Mouse (Mus musculus) retina, embryonic 14.5 days (tissue): ENCODE measurements at regions not wholly inside any gene's neighbourhood (a gene's known extent, or its start where the extent isn't known, plus 50 kb on each side); places are given as distances from the start of the nearest gene placed in this dataset.
A peak's percentile ranks its signal among the peaks of the same experiment; 100 is the strongest.

Experiments used
- DNase-seq: peaks from one replicate; pipeline ENCODE4 v3.0.0-alpha.2; 2015; ENCODE audit warnings: low spot score

DNA sequence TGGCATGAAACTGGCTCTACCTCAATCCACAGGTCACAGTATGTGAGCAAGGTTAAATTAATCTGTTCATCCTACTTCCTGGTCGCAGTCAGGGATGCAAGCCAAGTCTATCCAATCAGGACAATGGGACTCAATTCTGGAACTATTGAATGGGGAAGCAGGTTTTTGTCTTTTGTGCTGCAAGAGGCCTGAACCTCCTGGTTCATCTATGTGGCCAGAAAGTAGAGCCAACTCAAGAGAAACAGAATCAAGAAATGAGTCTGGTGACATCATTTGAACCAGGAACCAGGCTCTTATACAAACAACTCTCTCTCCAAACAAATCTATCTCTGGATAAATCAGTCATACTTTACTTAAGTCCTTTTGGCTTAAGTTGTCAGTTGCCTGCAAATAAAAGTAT, 294.7 kb upstream of the Usp25 start:
- DNase-seq: no peak

DNA sequence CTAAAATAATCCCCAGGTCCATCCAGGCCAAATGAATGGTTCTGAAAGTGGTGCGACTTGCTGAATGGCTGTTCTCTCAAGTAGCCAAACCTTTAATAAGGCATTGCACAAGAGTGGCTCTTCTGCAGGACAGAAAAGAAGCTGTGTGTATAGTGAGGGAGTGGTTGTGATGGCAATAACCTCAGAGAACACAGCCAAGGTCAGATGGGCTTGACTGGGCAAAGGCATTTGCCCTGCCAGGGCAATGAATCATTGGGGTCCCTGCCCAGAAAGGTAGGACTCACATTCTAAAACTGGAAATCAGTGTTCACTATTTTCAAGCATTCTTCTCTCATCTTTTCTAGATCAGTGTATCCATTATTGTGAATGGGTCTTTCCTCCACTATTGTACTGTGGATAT, 295.4 kb upstream of the Usp25 start:
- DNase-seq: no peak

DNA sequence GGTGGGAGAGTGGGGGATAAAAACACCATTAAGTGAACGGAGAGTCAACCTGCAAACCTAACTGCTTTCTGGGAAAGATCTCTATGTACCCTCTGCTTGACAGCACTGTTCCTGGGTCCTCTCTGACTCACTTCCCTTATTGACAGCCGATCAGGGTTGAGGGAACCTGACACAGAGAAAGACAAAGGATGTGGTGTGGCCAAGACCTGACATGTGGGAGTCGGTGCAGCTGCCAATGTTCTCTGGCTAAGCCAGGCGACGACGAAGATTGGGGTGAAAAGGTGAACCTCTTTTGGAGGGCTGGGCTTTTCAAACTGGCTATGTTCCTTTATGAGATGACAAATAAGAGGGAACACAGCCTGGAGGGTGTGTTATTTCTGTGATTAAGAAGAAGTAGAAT, 318.6 kb upstream of the Usp25 start:
- no peak for DNase-seq

DNA sequence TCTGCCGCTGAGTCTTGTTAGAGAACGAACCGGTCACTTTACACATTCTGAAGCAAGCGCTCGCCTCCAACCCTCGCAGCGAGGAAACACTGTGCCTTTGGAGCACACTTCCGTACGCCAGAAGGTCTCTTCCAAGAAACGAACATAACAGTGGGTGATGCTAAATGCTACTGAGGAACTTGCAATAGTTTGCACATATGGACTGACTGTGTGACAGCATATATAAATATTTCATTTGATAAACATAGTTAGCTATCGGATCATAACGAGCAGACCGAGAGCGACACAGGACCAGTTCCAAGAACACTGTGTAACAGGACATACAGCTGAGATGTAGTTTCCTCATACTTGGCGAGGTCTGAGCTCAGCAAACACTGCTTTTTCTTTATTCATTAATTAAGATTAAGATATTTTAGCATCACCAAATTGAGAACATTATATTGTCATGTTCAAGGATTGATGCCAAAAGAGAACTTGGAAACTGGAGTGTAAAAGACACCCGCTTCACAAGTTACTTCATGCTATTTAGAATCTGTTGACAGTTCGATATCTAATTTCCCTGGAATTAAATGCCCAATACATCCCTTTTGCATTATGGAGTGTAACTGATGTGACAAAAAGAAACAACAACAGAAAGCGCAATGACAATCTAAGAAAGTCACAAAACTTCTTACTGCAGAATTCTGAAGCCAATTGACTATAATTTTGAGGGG, 314.3 kb upstream of the Nrip1 start:
- DNase-seq: no peak

DNA sequence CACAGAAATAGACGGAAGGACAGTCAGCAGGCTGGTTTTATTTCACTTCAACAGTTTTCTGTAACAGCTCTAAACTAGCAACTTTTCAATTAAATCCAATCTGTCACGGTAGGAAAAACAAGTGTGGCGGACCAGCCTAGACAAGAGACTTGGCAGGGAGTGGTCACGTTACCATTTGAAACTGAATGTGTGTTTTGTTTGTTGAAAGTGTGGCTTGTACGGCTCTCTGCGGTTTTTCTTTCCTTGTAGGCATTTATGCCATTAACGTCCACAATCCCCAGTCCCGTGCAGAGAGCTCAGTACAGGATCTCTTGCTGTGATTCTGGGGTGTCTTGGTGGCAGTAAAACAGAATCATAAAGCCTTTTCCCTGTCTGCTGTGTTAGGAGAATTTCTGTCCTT, 311.9 kb upstream of the Nrip1 start:
- no peak for DNase-seq

DNA sequence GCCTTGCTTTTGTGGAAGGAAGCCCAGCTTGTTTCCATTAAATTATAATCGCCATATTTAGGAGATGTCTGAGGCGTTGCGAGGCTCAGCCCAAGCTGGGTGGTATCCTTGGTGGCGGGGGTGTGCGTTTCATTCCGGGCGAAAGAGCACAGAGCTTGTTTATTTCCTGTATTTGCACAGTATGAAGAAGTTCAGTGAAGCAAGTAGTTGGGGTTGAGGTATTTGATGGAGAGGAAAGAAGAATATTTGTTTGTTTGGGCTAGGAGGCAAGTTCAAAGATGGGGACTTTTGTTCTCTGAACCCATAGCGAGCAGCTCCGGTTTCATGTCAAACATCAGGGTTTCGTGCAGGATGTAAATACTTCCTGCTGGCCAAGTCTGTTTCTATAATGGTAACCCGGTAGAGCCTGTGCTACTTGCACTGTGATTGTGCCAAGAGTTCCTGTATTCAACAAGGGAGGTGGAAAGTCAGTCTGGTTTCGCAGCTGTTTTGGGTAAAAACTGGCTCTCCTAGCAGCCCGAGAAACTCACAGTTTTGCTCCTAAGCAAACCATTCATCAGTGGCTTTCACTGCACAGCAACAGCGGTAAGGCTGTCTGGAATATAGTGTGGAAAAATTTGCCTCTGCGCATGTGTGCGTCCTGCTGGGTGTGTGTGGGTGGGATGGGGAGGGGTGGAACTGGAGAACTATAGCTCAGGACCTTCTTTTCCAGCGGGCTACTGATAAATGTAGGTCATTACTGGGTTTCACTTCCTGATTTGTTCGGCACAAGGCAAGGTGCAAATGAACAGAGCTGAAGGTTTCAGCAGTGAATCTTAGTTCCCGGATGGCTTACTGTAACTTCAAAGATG, 306.7 kb upstream of the Nrip1 start:
- no peak for DNase-seq

DNA sequence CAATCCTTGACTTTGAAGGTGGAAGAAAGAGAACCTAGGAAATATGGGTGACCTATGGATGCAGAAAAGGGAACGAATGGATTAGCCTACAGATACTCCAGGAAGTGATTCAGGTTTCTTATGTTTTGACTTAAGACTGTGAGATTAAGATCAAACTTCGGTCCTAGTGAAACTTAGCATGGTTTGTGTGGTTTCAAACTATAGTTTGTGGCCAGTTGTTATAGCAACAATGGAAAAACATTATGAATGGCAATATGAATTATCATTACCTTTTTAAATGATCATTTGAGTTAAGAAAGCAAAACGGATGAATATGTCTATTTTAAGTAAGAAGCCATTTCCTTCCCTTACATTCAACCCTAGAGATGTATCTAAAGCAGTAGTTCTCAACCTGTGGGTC, 305.3 kb upstream of the Nrip1 start:
- DNase-seq: no peak

DNA sequence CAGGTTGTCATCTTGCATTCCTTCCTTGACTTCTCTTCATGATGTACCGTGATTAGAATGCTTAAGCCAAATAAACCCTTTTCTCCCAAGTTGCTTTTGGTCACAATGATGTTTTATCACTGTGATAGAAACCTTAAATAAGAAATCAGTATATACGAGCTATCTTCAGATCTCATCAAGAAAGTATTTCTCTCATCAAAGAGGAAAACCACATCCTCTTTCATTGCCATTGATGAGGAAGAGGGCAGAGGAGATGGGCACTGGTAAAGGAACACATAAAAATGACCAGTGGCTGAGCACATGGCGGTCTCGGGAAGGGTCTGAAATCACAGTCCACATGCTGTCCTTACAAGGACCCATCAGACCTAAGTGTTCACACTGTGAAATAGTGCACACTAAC, 296.2 kb upstream of the Nrip1 start:
- no peak for DNase-seq

DNA sequence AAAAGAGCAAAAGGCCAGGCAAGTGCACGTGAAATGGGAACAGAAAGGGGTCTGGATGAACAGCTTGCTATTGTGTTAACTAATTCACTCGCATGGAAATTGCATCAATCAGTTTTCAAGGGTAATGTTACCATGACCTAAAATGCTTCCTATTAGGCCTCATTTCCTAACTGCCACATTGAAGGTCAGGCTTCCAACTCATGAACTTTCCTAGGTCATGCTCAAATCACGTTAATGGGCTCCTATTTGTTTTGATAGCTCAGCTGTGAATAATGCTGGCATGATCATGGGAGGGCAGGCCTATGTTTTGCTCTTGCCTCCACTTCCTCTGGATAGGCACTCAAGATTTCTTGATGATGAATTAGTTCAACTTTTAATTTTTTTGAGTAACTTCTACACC, 293.4 kb upstream of the Nrip1 start:
- peak; percentile 70 for DNase-seq

DNA sequence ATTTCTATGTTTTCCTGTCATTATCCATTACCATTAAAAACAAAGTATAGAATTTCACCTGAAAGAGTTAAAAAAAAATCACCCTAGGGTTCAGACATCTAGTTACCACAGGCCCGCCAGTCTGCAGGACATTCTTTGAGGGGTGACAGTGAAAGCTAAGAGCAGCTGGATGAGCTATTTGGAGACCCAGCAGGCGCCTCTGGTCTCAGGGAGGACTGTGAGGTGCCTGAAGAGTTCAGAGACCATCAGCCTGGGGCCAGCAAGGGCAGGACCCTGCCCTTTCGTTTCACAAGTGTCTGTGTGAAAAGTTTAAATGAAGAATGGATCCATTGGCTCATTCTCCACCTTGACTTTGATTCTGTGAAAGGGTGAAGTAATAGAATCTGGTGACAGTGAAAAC, 281.5 kb upstream of the Nrip1 start:
- peak; percentile 11 for DNase-seq

DNA sequence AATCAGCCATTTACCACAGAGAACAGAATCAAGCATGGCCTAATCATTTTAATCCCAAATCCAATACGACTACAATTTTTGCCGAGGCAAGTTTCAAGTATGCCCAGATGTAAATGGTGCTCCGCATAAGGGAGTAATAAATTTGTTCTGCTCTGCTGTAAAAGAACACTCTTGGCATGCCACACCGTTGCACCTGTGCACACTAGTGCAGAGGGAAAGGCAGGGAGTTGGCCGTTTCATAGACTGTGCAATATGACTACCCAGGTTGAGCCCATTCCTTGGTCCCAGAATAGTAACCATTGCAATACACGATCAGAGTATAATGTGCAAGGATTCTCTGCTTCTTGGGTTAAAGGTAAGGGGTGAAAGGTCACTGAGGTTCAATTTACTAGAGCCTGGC, 270.7 kb upstream of the Nrip1 start:
- no peak for DNase-seq

DNA sequence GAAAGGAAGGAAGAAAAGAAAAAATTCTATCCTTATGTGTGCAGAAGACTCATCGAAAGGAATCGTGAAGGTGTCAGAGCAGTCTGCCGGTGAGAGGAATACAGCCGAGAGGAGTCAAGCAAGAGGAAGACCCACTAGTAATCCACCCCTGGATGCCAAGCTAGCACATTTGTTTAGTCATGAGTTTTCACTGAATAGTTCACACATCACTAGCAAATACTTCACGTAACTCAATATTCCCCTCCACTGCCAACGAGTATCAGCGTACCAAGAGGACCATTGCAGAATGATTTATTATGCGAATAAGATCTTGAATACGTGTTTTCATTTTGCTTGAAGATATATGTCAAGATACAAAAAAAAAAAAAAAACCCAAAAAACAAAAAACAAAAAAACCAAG, 270.2 kb upstream of the Nrip1 start:
- no peak for DNase-seq

DNA sequence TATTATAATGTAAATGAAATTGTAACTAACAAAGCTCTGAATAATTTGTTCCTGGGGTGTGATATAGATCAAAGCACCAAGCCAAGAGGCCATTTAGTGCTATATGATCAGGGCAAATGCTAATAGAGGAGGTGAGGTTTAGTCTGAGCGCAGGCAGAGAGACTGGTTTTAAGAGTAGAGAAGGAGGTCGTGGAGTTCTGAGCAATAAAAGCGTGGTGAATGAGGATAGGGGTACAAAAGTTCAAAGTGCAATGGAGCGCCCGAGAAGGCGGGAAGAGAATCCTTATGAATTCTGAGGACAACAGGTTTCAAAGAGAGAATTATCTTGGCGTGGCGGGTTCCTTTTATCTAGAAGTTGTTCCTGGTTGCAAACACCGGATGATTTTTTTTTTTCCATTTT, 261.5 kb upstream of the Nrip1 start:
- DNase-seq: no peak

DNA sequence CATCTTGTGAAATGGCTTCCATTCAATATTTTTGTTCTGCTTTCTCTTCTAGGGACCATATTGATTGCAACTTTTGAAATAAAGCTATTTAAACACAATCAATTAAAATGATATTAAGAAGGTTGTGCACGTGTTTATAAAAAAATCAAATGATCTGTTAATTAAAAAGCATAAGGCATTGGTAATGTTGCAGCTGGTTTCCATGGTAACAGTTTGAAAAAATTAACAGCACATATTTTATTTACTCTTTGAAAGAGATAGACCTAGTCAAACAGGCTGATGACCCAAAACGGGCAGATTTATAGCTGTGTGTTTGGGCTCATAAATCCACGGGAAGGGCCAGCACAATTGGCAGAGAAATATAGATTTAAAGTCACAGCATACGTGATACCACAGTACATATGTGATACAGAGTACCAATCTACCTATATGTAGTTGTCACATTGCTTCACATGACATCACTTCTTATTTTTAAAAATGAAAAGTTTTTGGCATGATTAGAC, 260.6 kb upstream of the Nrip1 start:
- no peak for DNase-seq

DNA sequence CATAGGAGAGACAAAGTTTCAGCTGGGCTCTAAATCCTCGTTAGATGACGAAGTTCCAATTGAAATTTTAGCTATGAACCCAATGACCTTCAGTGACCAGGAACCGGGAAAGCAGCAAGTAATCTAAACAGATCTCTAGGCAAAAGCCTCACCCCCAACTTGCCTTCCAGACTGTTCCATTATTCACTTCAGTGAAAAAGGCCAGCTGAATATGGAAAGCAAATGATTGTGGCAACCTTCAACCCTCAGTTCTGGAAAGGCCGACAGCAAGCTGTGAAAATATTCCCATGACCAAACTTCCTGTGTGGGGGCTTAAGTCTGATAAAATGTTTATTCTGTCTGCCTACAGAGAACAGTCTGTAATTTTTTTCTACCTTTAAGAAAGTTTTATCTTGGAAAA, 252.5 kb upstream of the Nrip1 start:
- DNase-seq: no peak

DNA sequence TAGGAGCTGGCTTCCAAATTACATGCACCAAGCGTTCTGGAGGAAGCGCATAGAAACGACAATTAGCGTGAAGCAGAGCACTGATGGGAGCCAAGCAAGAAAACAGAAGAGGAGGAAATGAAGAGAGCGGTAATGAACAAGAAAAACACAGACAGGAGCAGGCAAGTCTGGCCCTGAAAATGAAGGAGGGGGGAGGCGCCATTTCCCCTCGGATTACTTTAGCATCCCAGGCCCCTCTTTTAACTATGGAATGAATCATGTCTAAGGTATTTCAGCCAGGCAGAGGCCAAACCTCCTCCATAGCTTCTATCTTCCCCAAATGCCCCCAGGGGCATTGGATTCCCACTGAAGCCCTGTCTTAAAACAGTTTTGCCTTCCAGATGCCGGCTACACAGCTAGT, 248.1 kb upstream of the Nrip1 start:
- no peak for DNase-seq

DNA sequence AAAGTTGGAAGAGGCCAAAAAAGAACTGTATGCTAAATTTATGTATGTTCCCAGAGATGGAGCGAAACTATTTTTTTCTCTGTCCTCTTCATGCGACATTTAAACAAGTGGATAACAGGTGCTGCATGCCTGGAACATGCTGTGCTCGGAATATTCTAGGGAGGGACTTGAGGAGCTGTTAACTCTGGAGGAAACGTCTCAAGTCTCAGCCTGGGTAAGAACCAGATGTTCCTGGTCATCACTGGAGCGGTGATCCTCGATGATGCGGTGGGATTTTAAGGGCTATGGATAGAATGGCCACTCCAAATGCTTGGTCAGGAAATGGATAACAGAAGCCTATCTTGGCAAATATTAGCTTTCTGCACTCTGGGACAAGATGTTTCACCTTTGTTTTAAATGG, 244.7 kb upstream of the Nrip1 start:
- no peak for DNase-seq

DNA sequence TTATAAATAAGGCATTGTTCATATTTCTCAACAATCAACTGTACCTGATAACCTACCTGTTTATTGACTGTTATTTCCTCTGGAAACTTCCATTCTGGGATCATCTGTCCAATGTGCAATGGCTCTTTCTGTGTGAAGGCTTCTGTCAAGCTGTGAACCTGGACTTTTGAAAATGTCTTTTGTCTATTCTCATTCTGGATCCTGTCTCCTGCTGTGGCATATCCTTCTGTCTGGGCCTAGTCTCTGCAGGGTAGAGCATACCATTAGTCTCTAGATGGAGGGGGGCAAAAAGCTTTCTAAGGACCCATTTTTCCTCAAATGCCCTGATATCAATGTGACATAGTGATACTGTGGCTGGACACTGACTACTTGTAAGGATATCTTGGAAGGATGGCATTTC, 237.4 kb upstream of the Nrip1 start:
- no peak for DNase-seq

DNA sequence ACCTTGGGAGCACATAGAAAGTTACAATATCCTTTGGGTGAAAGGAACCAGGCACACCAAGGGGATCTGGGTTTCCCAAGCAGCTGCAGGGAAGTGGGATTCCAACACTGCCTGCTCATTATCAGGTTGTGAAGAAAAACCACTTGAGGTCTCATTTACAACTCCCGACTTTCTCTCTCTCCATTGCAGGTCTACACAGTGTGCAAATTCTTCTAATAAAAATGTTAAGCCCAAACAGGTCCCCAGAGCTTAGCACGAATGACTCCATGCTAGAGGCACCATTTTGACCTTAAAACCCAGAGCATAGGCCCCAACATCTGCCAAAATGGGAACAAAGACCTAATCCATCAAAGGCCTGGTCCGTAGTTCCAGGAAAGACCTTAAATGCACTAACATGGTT, 231.3 kb upstream of the Nrip1 start:
- no peak for DNase-seq

DNA sequence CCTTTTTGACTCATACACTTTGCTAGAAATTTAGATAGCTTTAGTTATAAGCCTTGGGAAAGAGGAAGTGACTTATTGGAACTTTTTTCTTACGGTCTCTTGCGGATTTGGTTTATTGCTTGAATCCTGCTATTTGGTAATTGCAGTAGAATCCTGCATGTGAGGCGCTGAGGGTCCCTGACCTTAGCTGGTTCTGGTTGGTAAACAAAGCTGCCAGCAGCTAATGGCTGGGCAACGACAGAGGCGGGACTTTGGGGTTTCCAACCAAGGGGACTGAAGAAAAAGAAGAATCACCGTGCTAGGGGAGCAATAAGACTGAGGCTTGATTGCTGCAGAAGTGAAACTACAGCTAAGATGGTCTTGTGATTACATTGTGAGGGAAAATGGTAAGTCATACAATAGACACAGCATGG, 230.2 kb upstream of the Nrip1 start:
- no peak for DNase-seq

DNA sequence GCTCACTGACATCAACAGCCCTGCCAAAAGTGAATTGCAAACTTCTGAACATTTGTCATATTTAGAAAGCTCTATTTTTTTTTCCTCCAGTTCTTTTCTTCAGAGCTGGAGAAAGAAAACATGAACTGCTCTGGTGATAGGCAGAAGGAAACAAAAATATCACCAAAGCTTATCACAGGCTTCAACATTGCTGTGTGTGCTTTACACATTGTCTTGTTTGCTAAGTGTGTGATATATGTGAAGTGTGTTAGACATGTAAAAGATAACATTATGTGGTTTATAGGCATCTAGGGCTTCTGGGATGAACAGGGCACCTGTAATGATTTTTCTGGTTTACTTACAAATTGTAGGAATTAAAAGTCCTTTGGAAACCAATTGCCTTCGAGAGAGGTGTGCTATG, 229.8 kb upstream of the Nrip1 start:
- no peak for DNase-seq

DNA sequence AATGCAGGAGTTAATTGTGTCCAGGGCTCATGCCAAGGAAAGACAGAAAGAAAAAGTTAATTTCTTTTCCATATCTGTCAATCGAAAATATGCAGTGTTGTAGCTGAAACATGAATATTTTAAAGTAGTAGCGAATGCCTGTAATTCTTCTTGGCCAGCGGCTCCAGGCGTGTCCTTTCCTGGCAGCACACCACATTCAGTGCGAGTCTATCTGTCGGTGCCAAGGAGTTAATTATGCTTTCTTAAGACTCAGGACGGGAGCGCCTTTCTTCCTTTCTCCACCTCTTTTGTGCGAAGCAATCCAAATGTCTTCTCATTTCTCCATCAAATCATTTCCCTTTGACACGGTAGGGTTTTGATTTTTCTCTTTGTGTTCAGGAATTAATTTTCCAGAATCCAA, 226.5 kb upstream of the Nrip1 start:
- DNase-seq: no peak

DNA sequence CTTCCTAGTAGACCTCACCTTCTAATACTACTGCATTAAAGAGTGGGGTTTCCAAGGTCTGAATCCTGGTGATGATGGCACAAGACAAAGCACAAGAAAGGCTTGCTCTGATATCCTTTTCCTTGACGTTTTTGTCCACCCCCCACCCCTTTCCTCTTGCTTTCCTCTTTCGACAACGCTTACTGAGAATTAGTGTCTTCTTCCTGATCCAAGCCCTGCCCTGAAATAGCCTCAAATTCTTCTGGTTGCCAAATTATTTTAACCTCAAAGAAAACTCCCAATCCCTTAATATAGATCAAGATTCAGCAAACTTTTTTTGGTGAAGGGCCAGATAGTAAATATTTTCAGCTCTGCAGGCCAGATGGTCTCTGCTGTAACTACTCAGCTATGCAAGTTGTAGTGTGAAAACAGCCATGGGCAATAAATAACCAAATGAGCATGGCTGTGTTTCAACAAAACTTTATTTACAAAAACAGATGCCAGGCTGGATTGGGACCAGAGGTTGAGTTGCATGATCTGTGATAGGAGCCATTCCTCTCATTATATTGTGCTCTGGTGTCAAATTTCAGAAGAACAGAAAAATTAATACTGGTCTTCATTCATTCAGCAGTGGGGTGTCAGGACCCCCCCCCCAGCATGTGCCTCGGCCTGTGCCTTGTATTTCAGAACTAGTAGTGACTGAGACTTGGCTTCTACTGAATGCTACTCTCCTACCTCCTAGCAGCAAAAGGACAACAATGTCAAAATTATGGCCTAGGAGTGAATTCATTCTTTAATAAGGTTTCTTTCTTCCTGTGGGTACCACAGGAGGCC, 218.5 kb upstream of the Nrip1 start:
- no peak for DNase-seq
